8 mouse cellular contexts compared by ENCODE assay signal in the genomic region with DNA sequence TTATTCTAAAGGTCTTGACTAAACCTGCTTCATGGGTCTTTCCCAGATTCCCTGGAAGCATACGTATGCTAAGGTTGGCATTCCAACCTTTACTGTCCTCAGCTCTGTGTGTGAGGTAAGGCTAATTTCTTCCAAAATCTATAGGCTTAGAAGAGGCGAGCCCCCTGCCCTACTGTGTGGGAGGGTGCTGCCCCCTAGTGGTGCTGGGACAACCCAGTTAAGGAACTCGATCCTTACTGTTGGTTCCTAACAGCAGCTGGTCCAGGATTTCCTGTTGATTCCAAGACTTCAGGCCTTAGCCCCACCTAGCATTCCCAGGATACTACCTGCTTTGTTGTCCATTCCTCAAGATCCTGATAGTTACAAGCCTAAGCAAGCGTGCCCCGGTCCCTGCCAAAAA. TPM values are rescaled to one million over a fixed set of nuclear protein-coding genes. Genes with fewer than 3 reads are reported as not detected.
DNase-seq lines count a peak whose midpoint lies in the region; ATAC-seq and TF ChIP-seq lines count a peak whose summit lies in the region.

No protein-coding gene starts in this region.

- H3K27ac ChIP-seq in kidney, embryonic 16.5 days (ENCODE audit: low read length) = no peak overlapping the region
- no peak overlapping the region for H3K27ac ChIP-seq in liver, postnatal 0 days (ENCODE audit: low read depth)

- H3K27me3 ChIP-seq in G1E (ENCODE audit: insufficient read depth, low read length) = peaks cover 6% of the 10 kb centered on the region; the same call in 1 of the 2 replicates
- H3K27me3 ChIP-seq in kidney, embryonic 16.5 days (ENCODE audit: insufficient read depth, low read length) = peaks cover 92% of the 10 kb centered on the region
- peaks cover 63% of the 10 kb centered on the region for H3K27me3 ChIP-seq in liver, postnatal 0 days (ENCODE audit: insufficient read depth, low read length)

- H3K4me2 ChIP-seq in kidney, embryonic 16.5 days (replicated peaks; ENCODE audit: low read depth, low read length) = no peak overlapping the region
- H3K4me2 ChIP-seq in liver, postnatal 0 days (ENCODE audit: low read depth, low read length) = no peak overlapping the region

- H3K4me1 ChIP-seq in G1E (ENCODE audit: insufficient read depth, low read depth, low read length) = no peaks in the 10 kb centered on the region
- peaks cover 23% of the 10 kb centered on the region for H3K4me1 ChIP-seq in kidney, embryonic 16.5 days (ENCODE audit: insufficient read depth, low read length)
- peaks cover 2% of the 10 kb centered on the region for H3K4me1 ChIP-seq in liver, postnatal 0 days (ENCODE audit: insufficient read depth)

- H3K9ac ChIP-seq in kidney, embryonic 16.5 days (replicated peaks; ENCODE audit: low read length) = no peak overlapping the region
- no peak overlapping the region for H3K9ac ChIP-seq in liver, postnatal 0 days (replicated peaks)

- no peak for ATAC-seq in G1E (ENCODE audit: extremely low read depth, insufficient number of reproducible peaks, low FRiP score, poor library complexity, severe bottlenecking)
- ATAC-seq in kidney, embryonic 16.5 days (ENCODE audit: low FRiP score, low TSS enrichment) = 0 out of 2 replicates have a peak, but pooled peaks have one; percentile 31
- ATAC-seq in liver, postnatal 0 days = no peak; the same call in 1 of the 2 replicates
- ATAC-seq in erythroblast, adult 5-6 weeks (replicated peaks; ENCODE audit: low FRiP score, poor library complexity, severe bottlenecking) = no peak

- peaks cover 18% of the 10 kb centered on the region for H3K9me3 ChIP-seq in G1E (replicated peaks)
- no peaks in the 10 kb centered on the region for H3K9me3 ChIP-seq in kidney, embryonic 16.5 days (ENCODE audit: low read length)
- no peaks in the 10 kb centered on the region for H3K9me3 ChIP-seq in liver, postnatal 0 days (ENCODE audit: low read length)

- peak; percentile 64 for TF ChIP-seq CTCF in G1E (IDR thresholded peaks at IDR 0.05; ENCODE audit: low read depth, low read length)
- TF ChIP-seq CTCF in liver, postnatal 0 days (IDR thresholded peaks at IDR 0.05; ENCODE audit: low read depth) = peak; percentile 88

- TF ChIP-seq EP300 in liver, postnatal 0 days (IDR thresholded peaks at IDR 0.05; ENCODE audit: low read depth) = no peak

- H3K4me3 ChIP-seq in G1E (ENCODE audit: low read depth, low read length) = no peak overlapping the region
- H3K4me3 ChIP-seq in kidney, embryonic 16.5 days (ENCODE audit: low read length) = no peak overlapping the region
- H3K4me3 ChIP-seq in liver, postnatal 0 days (ENCODE audit: low read depth, low read length) = no peak overlapping the region

- DNase-seq in B cell, adult 2 months = peak; percentile 71 to 73
- DNase-seq in G1E (ENCODE audit: low spot score) = peak; percentile 47
- peak; percentile 76 for DNase-seq in cerebellum, adult 11-12 months
- DNase-seq in frontal cortex, postnatal 25 days (ENCODE audit: low spot score in 2 of 2) = peak; percentile 74 to 79
- DNase-seq in liver, postnatal 0 days = peak; percentile 75
- DNase-seq in right cerebral cortex, postnatal 14 days = peak; percentile 94

- no peaks in the 10 kb centered on the region for H3K36me3 ChIP-seq in G1E (replicated peaks)
- no peaks in the 10 kb centered on the region for H3K36me3 ChIP-seq in kidney, embryonic 16.5 days (ENCODE audit: insufficient read depth, low read length)
- no peaks in the 10 kb centered on the region for H3K36me3 ChIP-seq in liver, postnatal 0 days (replicated peaks; ENCODE audit: insufficient read depth, low read length)

- whole genome bisulfite sequencing in kidney, embryonic 16.5 days = 16% methylated on average over 5 of the region's 5 CpGs
- WGBS in liver, postnatal 0 days (ENCODE audit: insufficient replicate concordance) = 17% methylated on average over 5 of the region's 5 CpGs

RNA-seq across cellular contexts. Expression of gene Kcnc4, which starts 2.8 kb away (rescaled TPM):
- total RNA-seq in G1E (2014; fragmentation: Nextera tagmentation) (not detected in 2 replicates), G1E (2017) (0.06 and 0.11 TPM in 2 replicates)
- not detected in 2 replicates for polyA plus RNA-seq in G1E (2012)
- polyA plus RNA-seq in kidney, embryonic 16.5 days (2015; fragmentation: Nextera tagmentation; extraction: Ambion mirVana) = 0.15 and 0.24 TPM in 2 replicates
- polyA plus RNA-seq in liver, postnatal 0 days (2015; fragmentation: Nextera tagmentation; extraction: Ambion mirVana) = not detected in 2 replicates
- total RNA-seq in erythroblast, adult 5-6 weeks (2015; ENCODE audit: low replicate concordance) = not detected in 2 replicates
- not detected in 2 replicates for total RNA-seq in erythroblast, adult 5-6 weeks (2017; ENCODE audit: low replicate concordance)

RNA-seq across cellular contexts. Expression of gene Slc6a17, which starts 55.7 kb away (rescaled TPM):
- total RNA-seq in G1E (2014; fragmentation: Nextera tagmentation) (1.2 TPM in 1 of 2 replicates, not detected in the other), G1E (2017) (0.11 and 0.12 TPM in 2 replicates)
- polyA plus RNA-seq in G1E (2012) = not detected in 2 replicates
- polyA plus RNA-seq in kidney, embryonic 16.5 days (2015; fragmentation: Nextera tagmentation; extraction: Ambion mirVana) = 2.8 and 3.8 TPM in 2 replicates
- polyA plus RNA-seq in liver, postnatal 0 days (2015; fragmentation: Nextera tagmentation; extraction: Ambion mirVana) = 0.02 and 0.08 TPM in 2 replicates
- not detected in 2 replicates for total RNA-seq in erythroblast, adult 5-6 weeks (2015; ENCODE audit: low replicate concordance)
- total RNA-seq in erythroblast, adult 5-6 weeks (2017; ENCODE audit: low replicate concordance) = not detected in 2 replicates
